Mouse (Mus musculus) left cerebral cortex, postnatal 4 days (tissue): ENCODE measurements at regions not wholly inside any gene's neighbourhood (a gene's known extent, or its start where the extent isn't known, plus 50 kb on each side); places are given as distances from the start of the nearest gene placed in this dataset.
A peak's percentile ranks its signal among the peaks of the same experiment; 100 is the strongest.

Source experiments
- DNase-seq: peaks from one replicate; pipeline ENCODE4 v3.0.0-alpha.2; 2022
- intact Hi-C: fragments of 180-260 bp; cut with DNase I; formaldehyde crosslinking; loops from one replicate; pipeline ENCODE4 v1.15.1; 2025

DNA sequence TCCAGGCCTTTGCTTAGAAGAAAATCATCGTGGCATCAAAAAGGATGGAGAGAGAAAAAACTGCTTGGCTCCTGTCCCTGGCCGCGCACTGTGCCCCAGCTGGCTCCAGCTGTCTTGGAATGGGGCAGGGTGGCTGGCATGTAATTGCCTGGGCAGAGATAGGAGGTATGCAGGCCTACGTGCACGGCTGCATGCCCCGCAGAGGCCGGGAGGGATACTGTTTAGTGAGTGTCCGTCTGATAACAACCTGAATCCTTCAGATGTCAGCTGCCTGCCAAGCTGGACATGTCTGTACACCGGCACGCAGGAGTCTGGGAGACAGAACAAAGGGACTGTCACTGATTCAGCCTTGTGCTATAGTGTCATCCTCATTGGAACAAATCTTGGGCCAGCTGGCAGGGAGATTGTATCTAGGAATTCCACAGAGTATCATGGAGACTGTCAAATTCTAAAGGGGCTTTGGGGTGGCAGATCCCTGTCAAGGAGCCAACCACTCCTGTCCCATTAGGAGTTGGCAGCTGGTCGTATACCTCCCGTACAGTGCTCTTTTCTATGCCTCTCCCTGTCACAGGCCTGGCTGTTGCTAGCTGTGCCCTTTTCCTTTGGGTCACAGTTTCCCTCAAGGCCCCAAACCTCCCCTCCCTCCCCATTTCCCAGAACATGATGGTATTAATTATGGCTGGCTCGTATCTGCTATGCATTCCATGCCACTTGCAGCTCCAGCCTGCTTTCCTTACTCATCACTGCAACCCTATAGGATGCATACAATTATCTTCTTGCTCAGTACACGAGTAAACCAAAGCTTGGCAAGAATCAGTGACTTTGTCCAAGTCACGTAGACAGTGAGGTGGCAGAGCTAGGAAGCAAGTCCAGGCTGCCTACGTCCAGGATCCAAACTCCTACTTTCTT lies 83.5 kb upstream of the Egln3 start:
- peak; percentile 84 for DNase-seq
- intact Hi-C loops = no loop called here

DNA sequence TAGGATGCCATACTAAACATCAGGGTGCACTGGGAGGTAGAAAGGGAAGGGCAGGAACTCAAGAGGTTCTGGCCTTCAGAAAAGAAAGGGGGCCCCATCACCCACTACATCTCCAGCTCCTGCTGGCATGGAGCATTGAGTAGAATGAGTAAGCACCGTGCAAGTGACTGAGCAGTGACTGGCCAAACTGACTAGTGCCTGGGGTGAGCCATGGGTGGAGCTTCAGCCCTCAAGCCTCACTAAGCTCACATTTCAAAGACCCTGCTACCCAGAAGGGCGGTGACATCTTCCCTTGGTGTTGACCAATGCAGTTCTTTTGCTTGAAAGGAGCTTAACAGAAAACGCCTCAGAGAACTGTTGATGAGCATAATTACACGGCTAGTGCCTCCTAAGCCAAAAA lies 80.0 kb upstream of the Egln3 start:
- DNase-seq = no peak
- intact Hi-C loops = no loop called here

DNA sequence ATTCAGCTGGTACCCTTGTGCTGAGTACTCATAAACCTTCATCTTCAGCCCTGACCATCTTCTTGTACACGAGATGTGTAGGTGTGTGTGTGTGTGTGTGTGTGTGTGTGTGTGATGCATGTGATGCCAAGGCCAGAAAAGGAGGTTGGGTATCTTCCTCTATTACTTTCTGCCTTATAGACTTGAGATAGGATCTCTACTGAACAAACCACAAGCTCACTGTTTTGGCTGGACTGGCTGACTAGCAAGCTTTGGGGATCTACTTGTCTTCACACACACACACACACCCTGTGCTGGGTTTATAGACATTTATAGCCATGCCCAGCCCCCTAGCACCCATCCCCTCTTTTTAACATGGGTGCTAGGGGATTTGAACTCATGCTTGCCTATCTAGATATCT lies 79.4 kb upstream of the Egln3 start:
- no peak for DNase-seq
- intact Hi-C loops = no loop called here

DNA sequence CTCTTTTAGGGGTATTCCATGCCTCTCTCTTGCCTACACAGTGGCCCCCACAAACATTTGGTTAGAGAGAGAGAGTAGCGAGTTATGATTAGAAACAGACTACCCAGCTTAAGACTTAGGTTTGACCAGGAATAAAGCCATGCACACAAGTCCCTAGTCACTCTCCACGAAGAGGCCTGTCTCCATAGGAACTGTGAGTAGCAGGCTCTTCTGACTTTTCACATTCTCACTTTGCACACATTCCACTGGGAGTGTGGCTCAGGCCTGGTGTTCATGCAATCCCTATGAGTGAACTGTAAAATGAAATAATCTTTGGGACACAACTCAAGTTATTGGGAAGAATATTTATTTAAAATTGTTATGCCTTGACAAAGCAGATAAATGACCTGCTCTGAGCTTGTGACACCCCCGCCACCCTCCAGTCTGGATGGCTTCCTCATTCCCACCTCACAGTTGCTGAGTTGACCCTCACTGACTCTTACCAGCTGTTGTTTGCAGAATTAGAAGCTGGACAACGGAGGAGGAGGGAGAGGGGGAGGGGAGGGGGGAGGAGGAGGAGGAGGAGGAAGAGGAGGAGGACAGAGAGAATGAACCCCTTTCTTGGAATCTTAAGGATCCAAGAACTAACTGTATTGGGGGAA lies 78.7 kb upstream of the Egln3 start:
- intact Hi-C loops = no loop called here
- no peak for DNase-seq

DNA sequence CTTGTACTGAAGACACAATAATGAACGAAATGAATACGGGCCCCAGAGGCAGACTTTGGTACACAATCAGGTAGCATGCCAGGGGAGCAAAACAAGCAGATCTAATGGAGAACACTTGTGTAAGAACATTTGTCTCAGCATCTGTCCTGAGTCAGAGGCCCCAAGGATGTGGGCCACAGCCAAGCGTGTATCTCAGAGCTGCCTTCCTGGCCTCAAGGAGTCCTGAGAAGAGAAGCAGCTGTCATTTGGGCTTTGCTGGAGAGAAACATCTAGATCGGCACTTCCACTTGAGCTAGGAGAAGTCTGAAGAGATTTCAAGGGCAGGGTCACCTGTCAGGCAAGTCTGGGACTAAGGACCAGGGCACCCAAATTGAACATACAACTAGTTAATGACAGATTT lies 76.8 kb upstream of the Egln3 start:
- DNase-seq = no peak
- intact Hi-C loops = no loop called here

DNA sequence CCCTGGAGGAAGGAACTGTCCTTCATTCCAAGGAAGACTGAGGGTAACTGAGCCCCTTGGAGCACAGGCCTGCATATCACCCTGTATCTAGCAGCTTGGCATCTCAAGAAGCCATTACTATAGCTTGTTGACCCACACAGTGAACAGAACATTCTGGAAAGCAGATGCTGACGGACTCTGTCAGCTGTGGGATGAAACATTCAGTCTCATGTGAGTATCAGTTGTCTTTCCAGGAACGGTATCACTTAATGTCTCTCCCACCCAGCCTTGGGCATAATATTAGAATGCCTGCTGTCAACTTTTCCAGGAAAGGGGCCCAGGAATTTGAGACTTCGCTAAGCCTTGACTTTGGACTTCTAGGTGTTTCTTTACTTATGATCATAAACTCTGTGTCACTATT lies 76.3 kb upstream of the Egln3 start:
- intact Hi-C loops = no loop called here
- no peak for DNase-seq

DNA sequence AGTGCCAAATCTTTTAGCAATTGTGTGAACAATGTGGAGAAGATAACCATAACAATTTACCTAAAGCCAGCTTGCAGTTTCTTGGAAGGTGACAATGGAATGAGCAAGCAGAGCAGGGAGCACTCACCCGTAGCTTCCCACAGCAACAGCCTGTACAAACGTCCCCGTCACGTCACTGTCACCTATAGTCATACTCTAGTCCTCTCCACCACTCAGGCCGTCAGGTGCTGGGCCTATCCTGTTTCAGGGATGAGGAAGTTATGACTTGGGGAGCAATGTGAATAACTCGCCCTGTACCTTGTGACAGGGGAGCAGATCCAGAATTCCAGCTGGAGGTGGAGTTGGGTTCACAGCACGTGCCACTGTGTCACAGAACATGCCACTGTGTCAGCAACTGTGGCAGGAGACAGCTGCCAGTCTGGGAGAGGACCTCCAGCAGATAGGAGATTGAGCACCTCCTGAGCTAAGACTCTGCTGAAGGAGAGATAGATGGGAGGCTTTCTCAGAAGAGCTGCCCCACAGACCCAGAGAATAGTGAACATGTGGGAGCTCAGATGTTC lies 73.4 kb upstream of the Egln3 start:
- intact Hi-C loops = no loop called here
- DNase-seq = no peak

DNA sequence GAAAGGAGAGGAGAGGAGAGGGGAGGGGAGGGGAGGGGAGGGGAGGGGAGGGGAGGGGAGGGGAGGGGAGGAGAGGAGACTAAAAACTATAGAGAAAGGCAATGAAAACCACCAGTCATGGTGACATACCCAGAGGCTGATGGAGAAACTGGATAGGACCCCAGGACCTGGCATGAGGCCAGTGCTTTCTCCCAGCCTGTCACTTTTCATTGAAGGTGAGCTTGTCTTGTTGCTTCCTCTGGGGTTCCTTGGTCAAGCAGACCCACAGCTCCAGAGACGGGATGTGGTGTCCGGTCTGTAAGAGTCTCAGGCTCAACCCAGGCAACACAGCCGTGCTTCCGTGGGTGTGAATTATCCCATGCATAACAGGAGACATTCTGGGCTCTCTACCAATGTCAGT lies 69.8 kb upstream of the Egln3 start:
- intact Hi-C loops = no loop called here
- peak; percentile 76 for DNase-seq

DNA sequence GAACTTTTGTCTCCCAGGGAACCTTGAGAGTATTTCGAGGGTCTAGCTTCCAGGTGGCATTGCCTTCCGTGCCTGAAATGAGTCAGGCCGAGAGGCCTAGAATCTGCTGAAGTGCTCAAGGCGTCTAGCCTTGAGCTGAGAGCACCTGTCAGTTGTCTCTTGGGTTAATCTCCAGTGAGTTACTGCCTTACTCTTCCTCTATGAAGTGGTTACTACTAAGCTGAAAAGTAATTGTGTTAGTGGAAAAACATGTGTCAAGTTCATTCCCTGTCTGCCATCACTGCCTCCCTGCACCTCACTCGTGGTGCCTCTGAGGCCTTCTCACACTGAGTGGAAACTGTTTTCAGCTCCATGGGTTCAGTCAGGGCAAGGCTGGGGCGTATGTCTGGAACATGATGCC lies 69.0 kb upstream of the Egln3 start:
- no peak for DNase-seq
- intact Hi-C loops = no loop called here

DNA sequence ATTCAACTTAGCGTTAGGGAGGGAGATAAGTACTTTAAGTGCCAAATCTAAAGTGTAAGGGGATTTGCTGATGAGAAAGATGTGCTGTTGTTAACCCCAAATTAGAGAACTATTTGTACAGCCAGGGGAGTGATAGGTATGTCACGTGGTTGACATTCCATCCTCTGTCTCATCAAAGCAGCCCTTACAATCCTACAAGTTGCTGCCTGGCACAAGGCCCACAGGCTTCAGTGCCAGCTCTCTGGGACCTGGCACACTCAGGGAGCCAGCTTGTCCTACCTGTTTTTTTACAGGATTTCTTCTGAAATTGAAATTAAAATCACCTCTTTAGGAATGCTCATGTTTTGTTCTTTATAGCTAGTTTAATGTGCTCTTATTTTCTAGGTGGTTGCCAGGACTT lies 68.6 kb upstream of the Egln3 start:
- peak; percentile 56 for DNase-seq
- intact Hi-C loops = no loop called here

DNA sequence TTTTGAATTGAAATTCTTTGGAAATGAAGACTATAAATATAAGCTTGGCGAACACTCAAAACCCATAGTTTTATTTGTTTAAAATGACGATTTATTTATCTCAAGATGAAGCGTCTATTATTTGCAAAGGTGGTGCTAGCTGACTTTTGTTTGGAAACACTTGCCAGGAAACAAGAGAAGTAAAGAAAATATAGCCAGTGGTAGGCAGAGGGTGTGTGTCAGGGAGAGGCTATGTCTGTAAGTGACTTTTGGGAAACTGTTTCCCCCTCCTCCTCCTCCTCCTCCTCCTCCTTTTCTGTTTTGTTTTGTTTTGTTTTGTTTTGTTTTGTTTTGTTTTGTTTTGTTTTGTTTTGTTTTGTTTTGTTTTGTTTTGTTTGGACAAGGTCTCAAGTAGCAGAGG lies 62.2 kb upstream of the Egln3 start:
- DNase-seq = no peak
- intact Hi-C loops = no loop called here

DNA sequence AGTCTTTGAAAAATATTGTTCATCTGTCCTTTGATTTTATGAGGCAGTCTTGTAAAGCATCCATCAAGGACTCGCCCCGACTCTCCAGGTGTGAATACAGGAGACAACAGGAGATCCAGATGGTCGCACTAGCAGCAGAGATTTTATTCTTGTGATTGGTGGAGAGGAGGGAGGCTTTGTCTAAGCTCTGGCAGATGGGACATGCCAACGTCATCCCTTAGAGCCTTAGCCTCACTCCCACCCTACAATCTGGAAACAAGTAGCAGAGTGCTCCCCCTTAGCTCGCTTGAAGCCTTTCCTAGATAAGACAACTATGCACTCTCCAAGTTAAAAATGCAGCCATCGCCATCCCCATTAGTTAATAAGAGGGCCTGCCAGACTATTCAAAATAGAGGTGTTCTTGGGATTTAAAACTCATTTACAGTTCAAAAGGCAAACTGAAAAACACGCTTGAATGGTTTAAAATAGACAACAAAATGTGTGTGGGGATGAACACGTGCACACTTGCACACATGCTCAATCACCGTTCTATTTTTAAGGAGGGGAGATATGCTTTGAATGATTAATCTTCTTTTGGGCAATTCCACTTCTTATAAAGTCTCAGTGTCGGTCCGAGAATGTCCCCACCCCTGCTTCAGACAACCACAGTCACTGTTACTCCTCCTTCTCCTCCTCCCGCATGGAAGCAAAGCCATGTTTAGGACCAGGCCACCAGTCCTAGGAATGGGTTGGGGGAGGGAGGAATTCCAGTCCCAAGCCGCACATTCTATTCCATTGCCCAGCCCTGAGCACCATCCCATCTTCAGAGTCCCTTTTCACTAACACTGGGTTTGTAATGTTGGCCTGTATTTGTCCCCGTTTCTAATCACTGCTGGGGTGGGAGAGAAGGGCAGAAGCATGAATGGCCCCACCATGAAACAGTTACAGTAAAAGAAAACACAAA lies 61.5 kb upstream of the Egln3 start:
- intact Hi-C loops = no loop called here
- DNase-seq = no peak

DNA sequence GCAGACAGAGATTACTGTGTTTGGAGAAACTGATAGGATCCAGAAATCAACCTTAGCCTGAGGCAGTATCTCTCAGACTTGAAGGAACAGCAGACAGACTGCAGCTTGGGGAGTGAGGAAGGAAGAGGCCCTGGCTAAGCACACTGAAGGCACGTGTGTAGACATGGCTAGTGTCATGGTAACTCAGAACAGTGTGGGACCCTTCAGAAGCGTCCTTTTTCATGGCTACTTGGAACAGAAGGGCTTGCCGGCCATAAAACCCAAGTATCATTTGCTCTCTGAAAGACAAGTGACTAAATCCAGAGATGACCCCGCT lies 60.7 kb upstream of the Egln3 start:
- DNase-seq = no peak
- intact Hi-C loops = no loop called here

DNA sequence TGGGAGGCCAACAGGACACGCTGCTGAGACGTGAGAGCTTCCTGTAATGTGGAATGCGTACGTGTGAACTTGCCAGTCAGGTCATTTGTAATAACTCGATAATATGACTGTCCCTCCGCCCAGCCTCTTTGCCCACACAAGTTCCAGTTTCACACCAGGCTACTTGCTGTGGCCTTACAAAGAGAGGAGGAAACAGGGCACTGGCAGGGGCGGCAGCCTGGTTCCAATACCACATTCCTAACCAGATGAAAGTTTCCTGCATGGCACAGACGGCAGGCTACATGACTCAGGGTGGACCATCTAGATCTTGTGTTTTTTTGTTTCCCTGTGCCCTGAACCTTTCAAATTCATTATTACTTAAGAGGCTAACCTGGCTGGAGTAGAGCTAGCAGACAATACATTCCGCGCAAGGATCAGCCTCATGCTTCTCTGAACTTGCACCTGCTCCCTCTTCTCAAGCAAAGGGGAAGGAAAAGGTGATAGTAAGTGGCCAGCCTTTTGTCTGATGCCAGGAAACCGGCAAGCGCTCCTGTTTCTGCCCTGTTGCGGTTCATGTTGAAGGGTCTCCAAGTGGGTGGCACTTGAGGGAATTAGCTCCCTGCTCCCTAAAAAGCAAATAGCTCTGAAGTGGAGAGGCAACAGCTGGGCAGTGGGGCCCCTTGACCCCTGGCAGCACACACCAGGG lies 60.2 kb upstream of the Egln3 start:
- intact Hi-C loops = no loop called here

DNA sequence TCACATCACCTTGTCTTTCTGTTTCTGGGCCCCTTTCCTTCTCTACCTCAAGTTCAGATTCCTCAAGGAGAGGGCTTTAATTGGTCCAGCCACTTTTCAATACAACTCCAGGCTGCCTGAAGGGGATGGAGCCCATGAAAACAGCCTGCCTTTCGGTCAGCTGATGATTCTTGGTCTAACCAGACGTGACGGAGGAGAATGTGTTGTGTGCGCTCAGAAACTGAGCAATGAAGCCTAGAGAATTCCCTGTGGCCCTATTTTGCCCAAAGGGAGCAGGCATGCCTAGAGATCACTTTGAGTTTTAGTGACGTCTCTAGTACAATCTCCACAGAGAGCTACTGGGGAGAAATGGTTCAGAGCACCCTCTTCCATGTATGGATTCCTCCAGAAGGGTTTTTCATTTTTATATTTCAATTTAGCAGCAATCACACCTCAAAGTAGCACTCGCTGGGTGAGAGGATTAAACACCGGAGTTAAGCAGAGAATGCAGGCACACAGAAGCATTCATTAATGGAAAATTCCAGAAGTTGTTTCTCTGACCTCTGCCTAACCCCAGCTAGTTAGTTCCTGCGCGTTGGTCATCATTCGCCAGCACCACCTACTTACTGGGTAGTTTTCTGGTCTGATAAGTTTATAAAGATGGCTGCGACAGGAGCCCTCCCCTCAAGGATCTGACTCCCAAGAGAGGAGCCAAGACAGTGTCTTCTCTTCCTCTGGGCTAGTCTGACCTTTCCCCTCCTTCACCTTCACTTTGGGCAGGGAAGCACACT lies 58.8 kb upstream of the Egln3 start:
- intact Hi-C loops = no loop called here

More for the DNA sequence above, 60.2 kb upstream of the Egln3 start:
- DNase-seq = no peak

DNA sequence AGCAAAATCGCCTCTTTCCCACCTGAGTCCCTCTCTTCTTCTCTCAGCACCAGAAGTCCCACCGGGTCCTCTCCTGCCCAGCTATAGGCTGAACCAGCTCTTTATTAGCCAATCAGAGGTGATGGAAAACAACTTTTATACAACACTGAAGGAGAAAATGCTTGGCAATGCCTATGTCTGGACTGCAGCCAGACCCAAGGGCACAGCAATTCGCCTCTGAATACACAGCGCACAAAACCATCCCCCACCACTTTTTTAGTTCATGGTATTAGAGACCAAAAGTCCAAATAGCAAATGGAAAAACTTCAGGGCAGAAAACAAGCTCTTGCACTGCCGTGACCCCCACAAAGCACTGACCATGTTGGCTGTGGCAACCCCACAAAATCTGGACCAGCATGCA lies 57.8 kb upstream of the Egln3 start:
- intact Hi-C loops = no loop called here
- peak; percentile 45 for DNase-seq

More for the DNA sequence above, 58.8 kb upstream of the Egln3 start:
- no peak for DNase-seq

DNA sequence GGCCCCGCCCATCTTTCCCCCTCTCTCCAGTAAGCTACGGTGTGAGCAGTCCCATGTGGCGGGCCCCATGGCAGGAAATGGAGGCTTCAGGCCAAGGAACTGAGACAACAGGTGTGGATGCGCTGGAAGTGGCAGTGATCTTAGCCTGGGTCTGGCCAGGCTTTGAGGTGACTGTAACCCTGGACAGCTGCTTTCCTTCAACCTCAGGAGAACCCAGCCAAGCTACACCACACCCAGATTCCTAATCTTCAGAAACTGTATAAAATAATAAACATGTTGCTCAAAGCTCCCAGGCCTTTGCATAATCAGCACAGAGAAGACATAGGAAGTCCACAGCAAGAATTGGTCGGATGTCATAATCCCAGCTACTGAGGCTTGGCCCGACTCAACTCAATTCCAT lies 56.8 kb upstream of the Egln3 start:
- DNase-seq = no peak
- intact Hi-C loops = no loop called here

DNA sequence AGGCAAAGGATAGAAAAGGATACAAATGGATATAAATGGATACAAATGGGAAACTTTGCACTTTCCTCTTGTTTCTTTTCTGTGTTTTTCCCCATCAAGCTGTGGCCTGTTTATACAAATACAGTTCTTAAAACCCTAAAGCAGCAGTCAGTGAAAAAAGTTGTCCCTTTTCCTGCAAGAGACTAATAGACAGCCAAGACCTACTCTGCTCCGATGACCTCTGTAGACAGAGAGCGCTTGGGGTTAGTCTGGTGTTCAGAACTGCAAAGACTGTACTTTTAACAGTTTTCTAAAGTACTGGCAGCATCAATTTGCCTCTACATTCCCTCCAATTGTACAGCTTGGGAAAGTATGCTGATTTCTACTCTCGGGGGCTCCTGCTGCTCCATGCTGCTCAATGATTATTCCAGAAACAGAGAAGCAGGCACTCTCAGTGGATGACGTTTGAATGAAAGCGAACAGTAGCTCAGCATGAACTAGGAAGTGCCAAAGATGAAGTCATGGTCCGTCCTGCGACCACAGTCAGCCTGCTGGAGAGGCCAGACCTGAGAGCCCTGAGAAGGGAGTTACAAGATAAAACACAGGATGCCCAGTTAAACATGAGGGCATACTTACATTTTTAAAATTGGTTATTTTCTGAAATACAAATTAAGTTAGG lies 54.2 kb upstream of the Egln3 start:
- peak; percentile 17 for DNase-seq
- intact Hi-C loops = no loop called here

DNA sequence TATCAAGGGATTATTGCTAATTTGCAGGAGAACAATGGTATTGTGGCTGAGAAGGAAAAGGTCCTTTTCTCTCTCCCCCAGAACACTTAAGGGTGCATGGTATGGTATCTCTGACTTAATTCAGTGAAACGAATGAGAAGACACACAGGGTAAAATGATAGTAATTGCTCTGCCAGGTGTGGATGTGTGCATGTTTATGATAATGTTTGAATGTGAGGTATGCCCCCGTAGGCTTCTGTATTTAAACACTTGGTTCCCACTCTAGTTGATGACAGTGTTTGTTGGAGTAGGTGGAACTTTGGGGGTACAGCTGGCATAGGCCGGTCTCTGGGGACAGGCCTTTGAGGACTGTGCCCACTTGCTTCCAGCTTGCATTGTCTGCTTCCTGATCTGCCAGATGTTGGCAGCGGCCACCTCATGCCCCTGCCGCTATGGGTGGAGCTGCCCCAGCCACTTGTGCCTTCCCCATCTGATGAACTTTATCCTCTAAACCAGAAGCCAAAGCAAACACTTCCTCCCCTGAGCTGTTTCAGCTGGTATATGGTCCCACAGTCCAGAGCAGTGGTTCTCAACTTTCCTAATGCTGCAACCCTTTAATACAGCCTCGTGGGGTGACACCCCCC lies 53.0 kb upstream of the Egln3 start:
- intact Hi-C loops = no loop called here
- DNase-seq = no peak
